Mouse (Mus musculus) erythroblast, embryonic 14.5 days (primary cell): ENCODE measurements at regions not wholly inside any gene's neighbourhood (a gene's known extent, or its start where the extent isn't known, plus 50 kb on each side); places are given as distances from the start of the nearest gene placed in this dataset.

ENCODE experiments used
- H3K27me3 ChIP-seq: 2 replicates; pipeline ENCODE4 v1.6.1; 2012; ENCODE audit warnings: inconsistent platforms; ENCODE audit not compliant: control insufficient read depth
- H3K36me3 ChIP-seq: 2 replicates; pipeline ENCODE4 v1.6.1; 2012; ENCODE audit warnings: mild to moderate bottlenecking, inconsistent platforms; ENCODE audit not compliant: control insufficient read depth
- H3K4me1 ChIP-seq: 2 replicates; pipeline ENCODE4 v1.6.1; 2012; ENCODE audit warnings: inconsistent platforms; ENCODE audit not compliant: control insufficient read depth
- H3K4me3 ChIP-seq: replicated peaks from 2 replicates; pipeline ENCODE3; 2012; ENCODE audit warnings: moderate library complexity, mild to moderate bottlenecking, inconsistent platforms
- H3K9me3 ChIP-seq: 2 replicates; pipeline ENCODE4 v1.6.1; 2012; ENCODE audit warnings: low read length, inconsistent platforms, mixed read lengths; ENCODE audit not compliant: control insufficient read depth
- GATA1 ChIP-seq: IDR thresholded peaks from 2 replicates; pipeline ENCODE4 v1.6.1; 2012; ENCODE audit warnings: low read length, inconsistent platforms, mixed read lengths
- TAL1 ChIP-seq: IDR thresholded peaks from 3 replicates; pipeline ENCODE4 v1.6.1; 2012; ENCODE audit warnings: low read length, inconsistent platforms, mixed read lengths

DNA sequence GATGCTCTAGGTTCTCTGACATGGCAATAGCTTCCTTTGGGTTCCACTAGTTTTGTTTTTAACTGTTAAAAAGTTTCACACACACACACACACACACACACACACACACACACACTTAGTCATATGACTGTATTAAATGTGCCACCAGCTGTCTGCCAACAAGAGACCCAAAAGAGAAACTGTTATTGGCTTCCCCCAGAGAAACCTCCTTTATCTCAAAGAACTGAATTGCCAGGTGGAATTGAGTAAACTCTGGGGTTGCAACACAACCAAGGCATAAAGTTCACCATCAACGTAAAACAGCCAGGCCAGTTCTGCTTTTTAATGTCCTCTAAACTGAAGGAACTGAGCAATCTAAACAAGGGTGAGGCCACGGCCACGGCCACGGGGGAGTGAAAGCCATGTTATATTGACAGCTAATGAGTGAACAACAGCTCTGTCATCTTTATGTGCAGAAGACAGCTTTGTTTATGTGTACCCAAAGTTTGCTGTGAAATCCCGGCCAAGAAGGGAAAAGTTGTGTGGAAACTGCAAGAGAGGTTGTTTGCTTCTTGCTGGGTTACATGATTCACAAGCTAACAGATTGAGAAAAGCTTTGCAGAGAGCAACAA, 69.3 kb downstream of the Btg1 start:
- H3K27me3 ChIP-seq: no peaks in the 10 kb centered on the region
- no peaks in the 10 kb centered on the region for H3K9me3 ChIP-seq
- H3K4me1 ChIP-seq: no peaks in the 10 kb centered on the region
- TF ChIP-seq GATA1 (no peak), TAL1 (no peak)
- H3K4me3 ChIP-seq: no peak overlapping the region
- no peaks in the 10 kb centered on the region for H3K36me3 ChIP-seq

- Histone ChIP-seq H3K9me3 (no peaks in the 10 kb centered on the region), H3K4me3 (no peak overlapping the region), H3K4me1 (no peaks in the 10 kb centered on the region), H3K27me3 (no peaks in the 10 kb centered on the region), H3K36me3 (no peaks in the 10 kb centered on the region)
- TF ChIP-seq TAL1 (no peak), GATA1 (no peak)
Observed at GRCm38 (mm10) chr10:96686659-96687440, 70.0 kb downstream of the Btg1 start.

DNA sequence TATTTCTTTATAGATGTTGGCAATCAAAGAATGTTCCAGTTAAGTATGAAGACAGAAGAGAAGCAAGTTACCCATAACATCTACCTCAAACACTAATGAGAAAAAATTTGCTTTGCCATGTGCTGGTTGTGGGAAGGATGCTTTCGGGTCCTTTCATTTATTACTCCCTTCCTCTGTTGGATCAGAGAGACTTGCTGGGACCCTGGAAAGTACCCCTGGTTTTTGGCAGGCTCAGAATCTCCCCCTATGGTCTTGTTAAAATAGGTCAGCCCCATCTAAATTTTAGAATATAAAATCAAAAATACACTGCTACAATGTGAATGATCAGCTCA, 70.6 kb downstream of the Btg1 start:
- Histone ChIP-seq H3K9me3 (no peaks in the 10 kb centered on the region), H3K27me3 (no peaks in the 10 kb centered on the region), H3K4me1 (no peaks in the 10 kb centered on the region), H3K4me3 (no peak overlapping the region), H3K36me3 (no peaks in the 10 kb centered on the region)
- no peak for TF ChIP-seq TAL1
- TF ChIP-seq GATA1: no peak

DNA sequence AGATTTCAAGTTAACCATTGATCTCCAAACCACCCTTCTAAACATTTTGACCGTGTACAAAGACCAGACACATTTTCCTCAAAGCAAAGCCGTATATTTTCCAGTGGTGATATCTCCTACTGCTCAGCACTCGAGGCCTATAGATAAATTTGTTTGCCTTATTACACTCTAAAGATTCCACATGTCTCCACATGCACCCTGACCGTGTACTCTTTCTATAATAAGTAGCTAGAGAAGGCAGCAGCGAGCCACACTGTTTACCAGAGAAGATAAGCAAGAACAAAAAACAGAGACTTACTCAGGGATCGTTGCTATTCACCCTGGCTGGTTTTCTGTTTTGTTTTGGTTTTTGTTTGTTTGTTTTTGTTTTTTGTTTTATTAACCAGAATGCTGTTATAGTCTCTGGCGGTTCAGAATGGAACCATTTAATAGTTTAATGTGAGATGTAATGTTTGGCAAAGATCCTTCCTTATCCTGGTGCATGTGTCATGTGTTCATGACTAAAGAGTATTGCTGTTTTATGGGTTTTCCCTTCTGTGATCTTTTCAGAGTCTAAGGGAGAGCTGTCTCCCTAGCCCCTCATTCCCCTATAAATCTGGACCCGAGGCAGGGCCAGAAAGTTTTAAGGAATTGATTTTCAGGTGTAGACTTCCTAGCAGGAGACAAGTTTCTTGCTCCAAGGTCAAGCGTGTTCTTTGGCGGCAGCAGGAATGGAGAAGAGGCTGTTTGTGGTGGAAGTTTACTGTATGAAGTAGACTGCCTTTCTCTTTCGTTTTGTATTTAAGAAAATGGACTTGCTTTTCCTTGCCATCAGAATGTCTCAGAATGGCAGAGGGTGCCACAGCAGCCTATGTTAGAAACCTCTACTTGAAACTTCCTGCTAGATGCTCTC, 73.4 kb downstream of the Btg1 start:
- H3K4me1 ChIP-seq: no peaks in the 10 kb centered on the region

DNA sequence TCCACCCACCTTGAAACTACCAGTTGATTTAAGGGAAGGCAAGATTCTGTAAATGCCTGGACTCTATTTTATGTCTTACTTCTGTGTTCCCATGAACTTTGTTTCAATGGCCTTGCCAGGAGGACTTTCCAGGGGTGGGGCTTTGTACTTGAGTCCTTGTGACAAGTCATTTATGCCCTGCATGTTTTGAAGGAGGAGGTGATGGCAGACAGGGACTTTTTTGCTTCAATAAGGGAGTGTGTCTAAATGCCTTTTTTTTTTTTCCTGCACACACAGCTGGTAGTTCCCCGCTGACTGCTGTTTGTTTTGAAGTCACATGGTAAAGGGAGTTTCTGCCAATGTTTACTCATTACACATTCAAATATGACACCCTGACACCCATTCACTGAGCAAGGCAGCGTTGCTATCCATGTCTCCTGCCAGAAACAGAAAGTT, 74.1 kb downstream of the Btg1 start:
- H3K36me3 ChIP-seq: no peaks in the 10 kb centered on the region
- no peaks in the 10 kb centered on the region for H3K27me3 ChIP-seq
- H3K9me3 ChIP-seq: no peaks in the 10 kb centered on the region
- H3K4me1 ChIP-seq: no peaks in the 10 kb centered on the region
- TF ChIP-seq GATA1 (no peak), TAL1 (no peak)
- no peak overlapping the region for H3K4me3 ChIP-seq

More for the DNA sequence above, 73.4 kb downstream of the Btg1 start:
- Histone ChIP-seq H3K9me3 (no peaks in the 10 kb centered on the region), H3K27me3 (no peaks in the 10 kb centered on the region), H3K36me3 (no peaks in the 10 kb centered on the region), H3K4me3 (no peak overlapping the region)
- TF ChIP-seq TAL1: no peak
- no peak for TF ChIP-seq GATA1

- no peaks in the 10 kb centered on the region for H3K36me3 ChIP-seq
- H3K4me1 ChIP-seq: no peaks in the 10 kb centered on the region
- no peaks in the 10 kb centered on the region for H3K27me3 ChIP-seq
- no peaks in the 10 kb centered on the region for H3K9me3 ChIP-seq
- no peak overlapping the region for H3K4me3 ChIP-seq
- TF ChIP-seq TAL1 (no peak), GATA1 (no peak)
Observed at GRCm38 (mm10) chr10:96691319-96691870, 74.6 kb downstream of the Btg1 start.

GRCm38 (mm10) chr10:96692821-96693220, 76.0 kb downstream of the Btg1 start:
- no peaks in the 10 kb centered on the region for H3K9me3 ChIP-seq
- no peaks in the 10 kb centered on the region for H3K36me3 ChIP-seq
- H3K4me1 ChIP-seq: no peaks in the 10 kb centered on the region
- TF ChIP-seq GATA1 (no peak), TAL1 (no peak)
- H3K27me3 ChIP-seq: no peaks in the 10 kb centered on the region
- no peak overlapping the region for H3K4me3 ChIP-seq

GRCm38 (mm10) chr10:96693766-96694165, 77.0 kb downstream of the Btg1 start:
- H3K4me3 ChIP-seq: no peak overlapping the region
- no peaks in the 10 kb centered on the region for H3K4me1 ChIP-seq
- no peaks in the 10 kb centered on the region for H3K36me3 ChIP-seq
- TF ChIP-seq TAL1 (no peak), GATA1 (no peak)
- H3K27me3 ChIP-seq: no peaks in the 10 kb centered on the region
- H3K9me3 ChIP-seq: no peaks in the 10 kb centered on the region

- no peak for TF ChIP-seq GATA1
- TF ChIP-seq TAL1: no peak
- Histone ChIP-seq H3K4me3 (no peak overlapping the region), H3K27me3 (no peaks in the 10 kb centered on the region), H3K4me1 (no peaks in the 10 kb centered on the region), H3K9me3 (no peaks in the 10 kb centered on the region), H3K36me3 (no peaks in the 10 kb centered on the region)
Observed at GRCm38 (mm10) chr10:96696571-96696970, 79.8 kb downstream of the Btg1 start.
